Mouse (Mus musculus): ENCODE results near the gene Asb4. TPM values are rescaled to one million over a fixed set of nuclear protein-coding genes. Genes with fewer than 3 reads are reported as not detected.

The Asb4 gene
- polyA plus RNA-seq, 1 experiment from 2014 or later, result 2.2 TPM

DNA sequence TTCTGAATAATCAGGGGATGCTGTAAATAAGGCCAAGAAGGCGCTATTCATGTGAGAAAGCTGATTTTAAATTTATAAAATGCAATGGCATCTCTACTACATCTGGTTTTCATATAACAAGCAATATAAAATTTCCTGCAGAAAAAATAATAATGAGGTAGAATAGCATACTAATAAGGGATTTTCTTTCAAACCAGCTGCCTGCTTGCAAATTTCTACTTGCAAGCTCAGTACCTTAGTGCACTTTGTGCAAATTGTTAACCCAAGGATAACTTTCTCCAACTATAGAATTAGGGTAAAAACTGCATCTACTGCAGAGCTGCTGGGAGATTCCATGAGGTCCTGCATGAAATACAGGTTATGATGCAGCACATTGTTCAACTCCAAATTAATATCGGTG, 38.3 kb downstream of the Asb4 start:
- H3K9ac ChIP-seq (replicated peaks), result no peak overlapping the region
- DNase-seq (no peak), ATAC-seq (no peak)
- H3K4me2 ChIP-seq (ENCODE audit: low read depth, low read length), result no peak overlapping the region
- no peaks in the 10 kb centered on the region for H3K27me3 ChIP-seq (ENCODE audit: insufficient read depth, low read length)
- H3K36me3 ChIP-seq (replicated peaks; ENCODE audit: insufficient read depth, low read length), result no peaks in the 10 kb centered on the region
- H3K4me3 ChIP-seq (ENCODE audit: low read depth, low read length), result no peak overlapping the region
- WGBS (ENCODE audit: insufficient replicate concordance), result 77% methylated on average over 2 of the region's 2 CpGs
- no peaks in the 10 kb centered on the region for H3K4me1 ChIP-seq (ENCODE audit: insufficient read depth)
- TF ChIP-seq EP300 (IDR thresholded peaks at IDR 0.05; ENCODE audit: low read depth), result no peak
- no peak for TF ChIP-seq CTCF (IDR thresholded peaks at IDR 0.05; ENCODE audit: low read depth)
- H3K9me3 ChIP-seq (ENCODE audit: low read length), result no peaks in the 10 kb centered on the region
- no peak overlapping the region for H3K27ac ChIP-seq (ENCODE audit: low read depth)

DNA sequence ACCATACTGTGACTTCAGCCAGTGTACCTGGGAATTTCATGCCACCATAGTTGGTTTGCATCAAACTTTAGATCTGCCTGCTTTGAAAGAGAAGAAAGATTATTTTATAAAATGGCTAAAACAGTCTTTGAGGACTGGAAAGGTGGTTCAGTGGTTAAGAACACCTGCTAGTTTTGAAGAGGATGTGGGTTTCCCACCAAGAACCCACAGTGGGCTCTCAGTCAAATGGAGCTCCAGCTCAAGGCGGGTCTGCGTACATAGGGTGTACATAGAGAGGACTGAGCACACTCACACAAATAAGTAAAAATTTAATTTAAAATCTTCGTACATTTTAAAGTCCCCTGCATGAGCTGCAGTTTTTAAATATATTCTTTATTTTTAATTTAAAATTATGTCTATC, 39.2 kb downstream of the Asb4 start:
- H3K36me3 ChIP-seq (replicated peaks; ENCODE audit: insufficient read depth, low read length), result no peaks in the 10 kb centered on the region
- no peaks in the 10 kb centered on the region for H3K27me3 ChIP-seq (ENCODE audit: insufficient read depth, low read length)
- no peak overlapping the region for H3K27ac ChIP-seq (ENCODE audit: low read depth)
- H3K4me2 ChIP-seq (ENCODE audit: low read depth, low read length), result no peak overlapping the region
- H3K4me1 ChIP-seq (ENCODE audit: insufficient read depth), result no peaks in the 10 kb centered on the region
- no peak overlapping the region for H3K9ac ChIP-seq (replicated peaks)
- no peak for TF ChIP-seq EP300 (IDR thresholded peaks at IDR 0.05; ENCODE audit: low read depth)
- TF ChIP-seq CTCF (IDR thresholded peaks at IDR 0.05; ENCODE audit: low read depth), result no peak
- no peak for ATAC-seq
- no peaks in the 10 kb centered on the region for H3K9me3 ChIP-seq (ENCODE audit: low read length)
- DNase-seq, result no peak
- H3K4me3 ChIP-seq (ENCODE audit: low read depth, low read length), result no peak overlapping the region
- 88% methylated on average over 3 of the region's 3 CpGs for WGBS (ENCODE audit: insufficient replicate concordance)

GRCm38 (mm10) chr6:5423594-5423993, 40.4 kb downstream of the Asb4 start:
- WGBS (ENCODE audit: insufficient replicate concordance), result 83% methylated on average over 15 of the region's 15 CpGs
- ATAC-seq, result no peak

GRCm38 (mm10) chr6:5427033-5427432, 43.8 kb downstream of the Asb4 start:
- TF ChIP-seq EP300 (IDR thresholded peaks at IDR 0.05; ENCODE audit: low read depth), result no peak
- TF ChIP-seq CTCF (IDR thresholded peaks at IDR 0.05; ENCODE audit: low read depth), result no peak
- Histone ChIP-seq H3K9me3 (ENCODE audit: low read length) (no peaks in the 10 kb centered on the region), H3K4me1 (ENCODE audit: insufficient read depth) (no peaks in the 10 kb centered on the region), H3K36me3 (replicated peaks; ENCODE audit: insufficient read depth, low read length) (no peaks in the 10 kb centered on the region), H3K4me3 (ENCODE audit: low read depth, low read length) (no peak overlapping the region), H3K9ac (replicated peaks) (no peak overlapping the region), H3K4me2 (ENCODE audit: low read depth, low read length) (no peak overlapping the region), H3K27ac (ENCODE audit: low read depth) (no peak overlapping the region), H3K27me3 (ENCODE audit: insufficient read depth, low read length) (no peaks in the 10 kb centered on the region)
- no peak for ATAC-seq
- no peak for DNase-seq
- WGBS (ENCODE audit: insufficient replicate concordance), result 85% methylated on average over 2 of the region's 2 CpGs

More at GRCm38 (mm10) chr6:5423594-5423993, 40.4 kb downstream of the Asb4 start:
- H3K4me3 ChIP-seq (ENCODE audit: low read depth, low read length), result no peak overlapping the region
- H3K9me3 ChIP-seq (ENCODE audit: low read length), result no peaks in the 10 kb centered on the region
- H3K4me1 ChIP-seq (ENCODE audit: insufficient read depth), result no peaks in the 10 kb centered on the region
- H3K9ac ChIP-seq (replicated peaks), result no peak overlapping the region
- no peaks in the 10 kb centered on the region for H3K36me3 ChIP-seq (replicated peaks; ENCODE audit: insufficient read depth, low read length)
- no peak overlapping the region for H3K4me2 ChIP-seq (ENCODE audit: low read depth, low read length)
- no peaks in the 10 kb centered on the region for H3K27me3 ChIP-seq (ENCODE audit: insufficient read depth, low read length)
- H3K27ac ChIP-seq (ENCODE audit: low read depth), result no peak overlapping the region
- TF ChIP-seq EP300 (IDR thresholded peaks at IDR 0.05; ENCODE audit: low read depth), result no peak
- no peak for TF ChIP-seq CTCF (IDR thresholded peaks at IDR 0.05; ENCODE audit: low read depth)
- no peak for DNase-seq

DNA sequence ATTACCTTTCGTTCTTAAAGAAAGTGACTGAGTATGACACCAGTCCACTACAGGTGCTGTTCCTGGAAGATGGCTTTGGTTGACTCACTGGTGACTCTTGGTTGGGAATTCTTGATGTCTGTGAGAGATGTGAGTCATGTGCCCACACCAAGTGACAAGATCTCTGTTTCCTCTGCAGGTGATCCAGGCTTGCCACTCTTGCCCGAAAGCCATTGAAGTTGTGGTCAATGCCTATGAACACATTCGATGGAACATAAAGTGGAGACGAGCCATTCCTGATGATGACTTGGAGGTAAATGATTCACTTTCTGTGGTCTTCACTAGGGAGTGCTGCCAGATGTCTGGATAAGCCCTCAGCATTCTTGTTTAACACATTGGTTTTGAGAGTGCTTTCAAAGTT, 46.4 kb downstream of the Asb4 start:
- Histone ChIP-seq H3K9ac (replicated peaks) (no peak overlapping the region), H3K4me1 (ENCODE audit: insufficient read depth) (no peaks in the 10 kb centered on the region)
- DNase-seq, result no peak

DNA sequence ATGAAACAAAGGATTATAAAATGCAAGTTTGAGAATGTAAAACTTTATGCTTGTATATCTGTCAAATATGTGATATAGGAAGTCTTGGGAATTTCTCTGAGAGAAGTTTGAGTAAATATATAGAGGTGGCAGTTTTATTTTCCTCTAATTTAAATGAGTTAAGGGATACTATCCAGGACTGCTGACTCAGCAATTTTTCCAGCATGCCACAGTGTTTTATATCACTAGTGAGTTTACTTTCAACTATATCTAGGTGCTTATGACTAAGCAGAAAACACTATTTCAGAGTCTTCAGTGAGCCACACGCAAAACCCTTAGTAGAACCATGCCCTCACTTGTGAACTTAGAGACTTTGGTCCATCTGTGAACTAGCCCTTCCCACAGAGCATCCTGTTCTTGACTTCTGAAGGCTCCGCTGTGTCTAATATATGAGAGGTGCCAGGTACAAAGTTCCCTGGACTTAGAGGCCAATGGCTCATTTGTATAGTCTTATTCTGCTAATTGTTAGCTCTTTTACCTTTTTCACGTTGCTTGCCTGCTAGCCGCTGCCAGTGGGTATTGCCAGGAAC, 46.9 kb downstream of the Asb4 start:
- WGBS (ENCODE audit: insufficient replicate concordance), result 84% methylated on average over 4 of the region's 4 CpGs
- H3K4me3 ChIP-seq (ENCODE audit: low read depth, low read length), result no peak overlapping the region
- H3K9ac ChIP-seq (replicated peaks), result no peak overlapping the region
- H3K9me3 ChIP-seq (ENCODE audit: low read length), result no peaks in the 10 kb centered on the region
- H3K4me1 ChIP-seq (ENCODE audit: insufficient read depth), result no peaks in the 10 kb centered on the region
- H3K27ac ChIP-seq (ENCODE audit: low read depth), result no peak overlapping the region
- H3K4me2 ChIP-seq (ENCODE audit: low read depth, low read length), result no peak overlapping the region
- no peak for ATAC-seq
- TF ChIP-seq CTCF (IDR thresholded peaks at IDR 0.05; ENCODE audit: low read depth), result no peak
- TF ChIP-seq EP300 (IDR thresholded peaks at IDR 0.05; ENCODE audit: low read depth), result no peak
- no peaks in the 10 kb centered on the region for H3K27me3 ChIP-seq (ENCODE audit: insufficient read depth, low read length)
- DNase-seq, result no peak
- no peaks in the 10 kb centered on the region for H3K36me3 ChIP-seq (replicated peaks; ENCODE audit: insufficient read depth, low read length)

More for the DNA sequence above, 46.4 kb downstream of the Asb4 start:
- no peak overlapping the region for H3K4me3 ChIP-seq (ENCODE audit: low read depth, low read length)
- no peak for TF ChIP-seq EP300 (IDR thresholded peaks at IDR 0.05; ENCODE audit: low read depth)
- TF ChIP-seq CTCF (IDR thresholded peaks at IDR 0.05; ENCODE audit: low read depth), result no peak
- H3K27me3 ChIP-seq (ENCODE audit: insufficient read depth, low read length), result no peaks in the 10 kb centered on the region
- no peaks in the 10 kb centered on the region for H3K9me3 ChIP-seq (ENCODE audit: low read length)
- WGBS (ENCODE audit: insufficient replicate concordance), result 86% methylated on average over 4 of the region's 4 CpGs
- H3K4me2 ChIP-seq (ENCODE audit: low read depth, low read length), result no peak overlapping the region
- ATAC-seq, result no peak
- no peak overlapping the region for H3K27ac ChIP-seq (ENCODE audit: low read depth)
- H3K36me3 ChIP-seq (replicated peaks; ENCODE audit: insufficient read depth, low read length), result no peaks in the 10 kb centered on the region

GRCm38 (mm10) chr6:5433887-5434286, 50.7 kb downstream of the Asb4 start:
- TF ChIP-seq EP300 (IDR thresholded peaks at IDR 0.05; ENCODE audit: low read depth) (no peak), CTCF (IDR thresholded peaks at IDR 0.05; ENCODE audit: low read depth) (no peak)
- DNase-seq (no peak), ATAC-seq (no peak)
- Histone ChIP-seq H3K4me1 (ENCODE audit: insufficient read depth) (no peaks in the 10 kb centered on the region), H3K9ac (replicated peaks) (no peak overlapping the region), H3K27me3 (ENCODE audit: insufficient read depth, low read length) (no peaks in the 10 kb centered on the region), H3K36me3 (replicated peaks; ENCODE audit: insufficient read depth, low read length) (no peaks in the 10 kb centered on the region), H3K27ac (ENCODE audit: low read depth) (no peak overlapping the region), H3K4me3 (ENCODE audit: low read depth, low read length) (no peak overlapping the region), H3K4me2 (ENCODE audit: low read depth, low read length) (no peak overlapping the region), H3K9me3 (ENCODE audit: low read length) (no peaks in the 10 kb centered on the region)
- 81% methylated on average over 2 of the region's 2 CpGs for WGBS (ENCODE audit: insufficient replicate concordance)

Measured in liver, postnatal 0 days (tissue).